Mouse (Mus musculus) heart, postnatal 14 days (tissue): ENCODE data around the gene Tgm4. TPM values are rescaled to one million over a fixed set of nuclear protein-coding genes. Genes with fewer than 3 reads are reported as not detected.

Experiments
- DNase-seq, 2 experiments: peaks; one replicate each; pipeline ENCODE4 v3.0.0; 2021 to 2022
- intact Hi-C: fragments of 180-260 bp; cut with DNase I; formaldehyde crosslinking; loops from one replicate; pipeline ENCODE4 v1.15.1; 2025
- total RNA-seq, 2 experiments: library from RNA; stranded (reverse); gene quantifications; 2 replicates each; pipeline ENCODE4 v1.2.3; 2021

Gene Tgm4
- total RNA-seq, 2 experiments from 2014 or later, result not detected

GRCm38 (mm10) chr9:123103425-123103824 lies 68.9 kb downstream of the Tgm4 start:
- no peak for DNase-seq
- intact Hi-C loops, result no loop called here

- DNase-seq, result no peak
Measured at GRCm38 (mm10) chr9:123104362-123104761, 69.8 kb downstream of the Tgm4 start.

DNA sequence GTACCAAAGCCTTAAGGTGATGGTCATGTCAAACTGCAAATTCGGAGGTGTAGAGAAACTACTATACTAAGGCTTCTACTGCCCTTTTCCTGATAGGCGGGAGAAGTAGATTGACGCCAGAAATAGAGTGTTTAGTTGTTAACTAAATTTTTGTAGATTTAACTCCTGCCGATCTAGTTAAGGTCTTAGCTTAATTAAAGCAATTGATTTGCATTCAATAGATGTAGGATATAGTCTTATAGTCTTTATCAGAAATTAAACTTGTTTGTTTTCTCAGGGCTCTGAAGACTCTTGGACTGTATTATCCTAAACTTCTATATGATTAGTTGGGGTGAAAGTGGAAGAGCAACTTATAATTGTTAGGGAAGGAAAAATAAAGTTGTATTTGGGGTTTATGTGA lies 72.7 kb downstream of the Tgm4 start:
- intact Hi-C loops, result no loop called here
- no peak for DNase-seq

More at GRCm38 (mm10) chr9:123104362-123104761, 69.8 kb downstream of the Tgm4 start:
- intact Hi-C loops, result no loop called here

DNA sequence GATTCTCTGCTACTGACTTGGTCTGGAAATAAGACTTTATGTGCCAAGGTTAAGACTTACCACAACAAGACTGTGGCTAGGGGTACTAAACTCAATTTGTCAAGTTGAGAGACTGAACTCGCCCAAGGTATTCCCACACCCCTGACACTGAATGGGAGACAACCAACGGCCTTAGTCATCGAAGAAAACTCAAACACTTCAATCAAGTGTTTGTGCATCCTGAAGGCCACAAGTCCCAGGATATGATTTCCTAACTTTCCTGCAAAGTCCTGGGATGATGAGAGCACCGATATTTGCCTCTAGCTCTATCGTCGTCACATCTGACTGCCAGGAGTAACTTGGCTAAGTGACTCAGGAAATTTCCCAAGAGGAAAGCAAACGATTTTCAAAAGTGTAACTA lies 74.7 kb downstream of the Tgm4 start:
- DNase-seq, result no peak
- intact Hi-C loops, result no loop called here

- DNase-seq, result no peak
- intact Hi-C loops, result no loop called here
Measured at GRCm38 (mm10) chr9:123111751-123112221, 77.3 kb downstream of the Tgm4 start.

DNA sequence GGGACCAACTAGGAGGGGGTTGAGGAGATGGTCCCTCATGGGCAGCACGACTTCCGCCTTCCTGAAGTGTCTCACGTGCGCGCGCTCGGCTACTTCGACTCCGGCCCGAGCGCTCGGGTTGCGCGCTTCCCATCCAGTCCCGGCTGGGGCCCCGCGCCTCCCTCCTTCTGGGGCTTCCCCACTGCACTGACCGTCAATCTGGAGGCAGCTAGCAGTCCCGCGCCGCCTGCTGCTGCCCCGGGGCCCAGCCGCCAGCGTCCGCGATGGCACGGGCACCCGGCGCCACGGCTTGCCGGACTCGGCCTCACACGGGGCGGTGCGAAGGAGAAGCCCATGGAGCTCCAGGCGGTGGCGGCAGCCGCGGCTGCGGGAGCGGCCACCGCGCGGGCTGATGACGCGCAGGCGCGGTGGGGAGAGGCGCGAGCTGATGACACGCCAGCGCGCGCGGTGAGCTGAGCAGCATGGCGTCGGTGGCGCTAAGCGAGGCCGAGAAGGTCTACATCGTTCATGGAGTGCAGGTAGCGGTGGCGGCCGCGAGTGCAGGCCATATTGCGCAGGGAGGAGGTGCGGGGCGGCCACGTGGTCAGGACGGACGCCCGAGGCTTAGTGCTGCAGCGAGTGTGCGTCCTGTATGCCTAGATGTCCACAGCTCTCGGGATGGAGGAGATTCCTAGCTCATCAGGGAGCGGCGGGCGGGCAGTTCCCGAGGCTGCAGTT lies 78.4 kb downstream of the Tgm4 start, which contains the start of the genes Zdhhc3 and Exosc7:
Zdhhc3 (minus strand) TSS at position 401 of the 717 bp plus-strand sequence.
Exosc7 (plus strand) TSS at position 411 of the 717 bp plus-strand sequence.
- peak; percentile 92 to 93 for DNase-seq
- intact Hi-C loops, result no loop called here

- intact Hi-C loops, result no loop called here
- DNase-seq, result no peak
Measured at GRCm38 (mm10) chr9:123113931-123114330, 79.4 kb downstream of the Tgm4 start.

GRCm38 (mm10) chr9:123115566-123115965 lies 81.0 kb downstream of the Tgm4 start:
- intact Hi-C loops, result no loop called here
- no peak for DNase-seq

Other genes starting within 250 kb of the Tgm4 start
- 10 to 100 TPM; 34.8 to 35.2 TPM for gene Tcaim, start 229.2 kb upstream of the Tgm4 start, total RNA-seq
- gene Gm35549, start 190.7 kb upstream of the Tgm4 start, total RNA-seq, result not detected
- gene Zfp445, start 168.7 kb upstream of the Tgm4 start, total RNA-seq, result 100 to 1,000 TPM; 109 to 113 TPM
- 1 to 10 TPM; 4.8 to 5.0 TPM for gene Zkscan7, start 149.0 kb upstream of the Tgm4 start, total RNA-seq
- 1 to 10 TPM; 3.0 to 3.1 TPM for gene Zfp105, start 111.7 kb upstream of the Tgm4 start, total RNA-seq
- gene 1110059G10Rik, start 83.7 kb upstream of the Tgm4 start, total RNA-seq, result 10 to 100 TPM; 18.4 to 19.2 TPM
- gene Kif15, start 83.7 kb upstream of the Tgm4 start, total RNA-seq, result 1 to 10 TPM; 2.9 to 4.1 TPM
- 10 to 100 TPM; 11.6 to 13.4 TPM for gene Tmem42, start 13.4 kb upstream of the Tgm4 start, total RNA-seq
- gene Zdhhc3, start 78.5 kb downstream of the Tgm4 start, total RNA-seq, result 10 to 100 TPM; 43.2 to 45.0 TPM
- gene Exosc7, start 78.5 kb downstream of the Tgm4 start, total RNA-seq, result 10 to 100 TPM; 25.5 to 30.8 TPM
- 10 to 100 TPM; 62.4 to 67.9 TPM for gene Clec3b, start 116.2 kb downstream of the Tgm4 start, total RNA-seq
- under 1 TPM; 0.07 to 0.29 TPM for gene Cdcp1, start 181.3 kb downstream of the Tgm4 start, total RNA-seq
- 10 to 100 TPM in 1 of 2 experiments, 1 to 10 TPM in 1; 9.7 to 13.9 TPM for gene Tmem158, start 226.0 kb downstream of the Tgm4 start, total RNA-seq